Mouse (Mus musculus): ENCODE results near the gene Dip2c.

DNA sequence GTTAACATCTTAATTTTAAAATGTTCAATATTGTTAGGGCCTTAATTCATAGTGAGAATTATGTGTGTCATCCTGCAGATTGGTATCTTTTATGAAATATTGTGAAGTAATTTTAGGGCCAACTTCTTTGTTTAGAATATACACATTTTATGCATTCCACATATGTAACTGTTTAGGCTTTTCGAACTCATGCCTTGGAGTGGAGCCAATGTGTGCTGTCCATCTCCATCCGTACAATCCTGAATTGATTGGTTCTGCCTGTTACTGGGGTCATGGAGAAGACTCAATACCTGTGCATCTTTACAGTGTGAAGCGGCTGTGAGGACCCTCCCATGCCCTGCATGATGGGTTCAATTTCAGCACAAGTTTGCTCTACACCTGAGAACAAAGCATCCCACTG lies 416.5 kb downstream of the Dip2c start:
- TF ChIP-seq ZC3H11A (IDR thresholded peaks at IDR 0.05; ENCODE audit: borderline replicate concordance, low read depth, low read length), result no peak
- no peak for TF ChIP-seq HCFC1 (IDR thresholded peaks at IDR 0.05; ENCODE audit: borderline replicate concordance, insufficient read depth, low read length)
- TF ChIP-seq CHD2 (IDR thresholded peaks at IDR 0.05; ENCODE audit: low read depth, low read length), result no peak
- TF ChIP-seq MAFK (IDR thresholded peaks at IDR 0.05; ENCODE audit: insufficient read depth, low read depth, low read length), result no peak

Data from ES-E14 (cell line).